Mouse (Mus musculus): ENCODE data around the gene Dennd4a.

GRCm38 (mm10) chr9:64786216-64786905, 24.8 kb upstream of the Dennd4a start:
- no peak for TF ChIP-seq EP300 (optimal IDR thresholded peaks at IDR 0.05)
- TF ChIP-seq CTCF (IDR thresholded peaks at IDR 0.05; ENCODE audit: low read depth): no peak

All from stomach, postnatal 0 days (tissue).